Mouse (Mus musculus) heart, adult 10 weeks (tissue): Measurements from ENCODE around the gene Cep290. TPM values are rescaled to one million over a fixed set of nuclear protein-coding genes. Genes with fewer than 3 reads are reported as not detected.

Experiments used
- polyA plus RNA-seq: library from polyadenylated mRNA; stranded (reverse); fragments of 350-450 nt; fragmentation: Illumina TruSeq; extraction: RNeasy Lipid Tissue Mini Kit (QIAGEN cat#74804); gene quantifications from one replicate; pipeline ENCODE4 v1.2.3, GENCODE M21; 2014; ENCODE audit warnings: low read depth, low replicate concordance

The Cep290 gene
- 6.4 TPM for polyA plus RNA-seq

DNA sequence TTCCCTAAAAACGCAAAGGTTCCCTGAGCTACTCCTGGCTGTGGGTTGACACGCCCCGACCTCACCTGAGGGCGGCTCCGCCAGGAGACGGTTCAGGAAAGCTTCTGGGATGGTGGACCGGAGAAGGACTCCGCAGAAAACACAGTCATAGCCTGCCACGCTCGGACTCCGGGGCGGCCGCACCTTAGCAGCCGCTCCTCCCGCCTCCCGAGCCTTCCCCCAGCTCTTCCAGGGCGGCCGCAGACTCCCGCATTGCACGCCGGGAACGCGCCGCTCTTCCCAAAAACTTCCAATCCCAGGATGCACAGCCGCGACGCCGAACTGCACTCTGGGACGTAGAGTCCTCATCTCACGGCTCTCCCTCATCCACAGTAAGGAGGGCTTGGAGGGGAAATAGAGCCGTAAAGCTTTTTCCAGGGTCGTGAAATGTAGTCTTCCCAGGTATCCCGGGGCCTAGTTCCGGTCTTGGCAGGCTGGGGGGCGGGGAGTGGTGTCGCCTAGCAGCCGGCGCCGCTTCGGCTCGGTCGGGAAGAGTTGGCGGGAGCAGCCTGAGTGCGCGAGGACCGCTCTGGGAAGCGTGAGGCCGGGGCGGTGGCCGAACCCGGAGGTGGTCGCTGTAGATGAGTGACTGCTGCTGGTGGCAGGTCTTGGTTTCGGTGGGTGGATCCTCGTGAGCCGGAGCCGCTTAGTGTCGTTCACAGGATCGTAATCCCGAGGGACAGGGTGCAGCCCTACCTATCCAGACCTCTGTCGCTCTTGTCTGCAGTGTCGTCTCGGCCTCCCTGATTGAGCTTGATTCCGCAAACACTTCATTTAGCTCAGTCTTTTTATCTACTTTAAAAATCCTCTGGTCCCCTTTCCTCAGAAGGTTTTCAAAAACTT lies at the start of gene Cep290, which contains the start of gene Tmtc3:
TSS of gene Cep290 (plus strand) at position 462 of the 882 bp plus-strand sequence.
TSS of gene Tmtc3 (minus strand) at position 254 of the 882 bp plus-strand sequence.

GRCm38 (mm10) chr10:100590323-100590722 lies 103.0 kb downstream of the Cep290 start, which contains the start of the genes 4930430F08Rik and 1700017N19Rik:
Gene 4930430F08Rik (minus strand): TSS chr10:100590423.
Gene 1700017N19Rik (plus strand): TSS chr10:100590484.

Other genes starting within 250 kb of the Cep290 start
- gene Gm4301, start 151.9 kb upstream of the Cep290 start, polyA plus RNA-seq, result not detected
- not detected for gene Gm4302, start 146.7 kb upstream of the Cep290 start, polyA plus RNA-seq
- not detected for gene Gm4303, start 141.6 kb upstream of the Cep290 start, polyA plus RNA-seq
- not detected for gene Gm4305, start 136.5 kb upstream of the Cep290 start, polyA plus RNA-seq
- not detected for gene Gm4307, start 126.2 kb upstream of the Cep290 start, polyA plus RNA-seq
- gene Gm4312, start 105.0 kb upstream of the Cep290 start, polyA plus RNA-seq, result not detected
- gene Tmtc3, start 208 bp upstream of the Cep290 start, polyA plus RNA-seq, result 11.4 TPM
- 6.4 TPM for gene 4930430F08Rik, start 102.9 kb downstream of the Cep290 start, polyA plus RNA-seq
- not detected for gene 1700017N19Rik, start 102.9 kb downstream of the Cep290 start, polyA plus RNA-seq